In the genomic region with DNA sequence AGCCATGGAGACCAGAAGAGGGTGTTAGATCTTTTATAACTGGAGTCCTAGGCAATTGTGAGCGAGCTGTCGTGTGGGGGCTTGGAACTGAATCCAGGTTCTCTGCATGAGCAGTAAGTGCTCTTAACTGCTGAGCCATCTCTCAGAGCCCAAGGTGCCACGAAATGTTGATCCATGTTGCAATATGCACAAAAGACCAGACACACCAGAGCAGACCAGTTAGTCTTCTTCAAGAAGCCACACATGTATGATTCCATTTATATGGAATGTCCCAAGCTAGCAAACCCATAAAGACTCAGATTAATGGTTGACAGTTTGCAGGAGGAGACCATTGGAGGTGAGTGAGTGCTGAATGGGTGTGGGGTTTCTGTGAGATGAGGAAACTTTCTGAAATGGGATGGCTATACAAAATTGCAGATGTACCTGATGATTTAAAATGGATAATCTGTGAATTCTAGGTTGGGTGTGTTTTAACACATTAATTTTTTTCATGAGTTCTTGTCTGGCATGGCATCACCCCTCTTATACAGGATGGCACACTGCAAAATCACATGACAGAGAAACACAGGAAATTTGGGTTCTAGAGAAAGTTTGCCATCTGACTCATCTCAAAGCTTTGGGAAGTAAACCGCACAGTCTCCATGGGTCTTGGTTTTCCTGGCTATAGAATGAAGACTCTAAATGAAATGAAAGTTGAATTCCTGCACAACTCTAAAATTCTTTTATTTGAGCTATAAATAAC, we compare ENCODE assay signal across 17 mouse cellular contexts.
"Had no signal": no experiment of that assay in that cellular context is flagged by ENCODE, and none has a peak within 500 bp of the region (broad histone marks: within the 10 kb centered on the region; RNA-seq: fewer than 3 reads in every experiment).

No protein-coding gene starts in this region.

- H3K4me3 ChIP-seq: midbrain, embryonic 10.5 days; midbrain, embryonic 13.5 days; midbrain, embryonic 15.5 days; neural tube, embryonic 13.5 days; neural tube, embryonic 15.5 days had no signal

- H3K27me3 ChIP-seq: midbrain, embryonic 13.5 days; midbrain, embryonic 15.5 days; neural tube, embryonic 13.5 days; neural tube, embryonic 15.5 days had no signal

- H3K27ac ChIP-seq: midbrain, embryonic 10.5 days; midbrain, embryonic 13.5 days; midbrain, embryonic 15.5 days; neural tube, embryonic 13.5 days; neural tube, embryonic 15.5 days had no signal

- H3K9ac ChIP-seq: lung, embryonic 14.5 days; midbrain, embryonic 13.5 days; midbrain, embryonic 15.5 days; neural tube, embryonic 13.5 days; neural tube, embryonic 15.5 days had no signal

- H3K36me3 ChIP-seq: midbrain, embryonic 10.5 days; midbrain, embryonic 13.5 days; midbrain, embryonic 15.5 days; neural tube, embryonic 13.5 days; neural tube, embryonic 15.5 days had no signal

- ATAC-seq: midbrain, embryonic 13.5 days; midbrain, embryonic 15.5 days had no signal

- H3K4me1 ChIP-seq: midbrain, embryonic 10.5 days; midbrain, embryonic 13.5 days; midbrain, embryonic 15.5 days; neural tube, embryonic 13.5 days; neural tube, embryonic 15.5 days had no signal

- H3K9me3 ChIP-seq: midbrain, embryonic 10.5 days; midbrain, embryonic 13.5 days; midbrain, embryonic 15.5 days; neural tube, embryonic 13.5 days; neural tube, embryonic 15.5 days had no signal

- DNase-seq: lung, adult 18-20 months; lung, embryonic 14.5 days; lung, postnatal 10 days; lung, postnatal 4 days; retina, postnatal 1 day; right cerebral cortex, adult 18-20 months; right cerebral cortex, postnatal 25 days; right cerebral cortex, postnatal 4 days; spleen, adult 18-20 months; thymus, adult 18-20 months; thymus, postnatal 14 days; thymus, postnatal 36 days had no signal

- H3K4me2 ChIP-seq: lung, embryonic 14.5 days; midbrain, embryonic 13.5 days; midbrain, embryonic 15.5 days; neural tube, embryonic 13.5 days; neural tube, embryonic 15.5 days had no signal
